8 mouse cellular contexts compared by ENCODE assay signal in genomic region chr1:118481365-118481702, GRCm38 (mm10).
A peak's percentile ranks its signal among the peaks of the same experiment; 100 is the strongest.
DNase-seq lines count a peak whose midpoint lies in the region; ATAC-seq lines count a peak whose summit lies in the region.

No protein-coding gene starts in this region.

- no peak overlapping the region for H3K9ac ChIP-seq in midbrain, embryonic 14.5 days (replicated peaks; ENCODE audit: low read length)
- no peak overlapping the region for H3K9ac ChIP-seq in midbrain, embryonic 11.5 days (ENCODE audit: low read length)
- H3K9ac ChIP-seq in forebrain, embryonic 11.5 days (ENCODE audit: low read length): no peak overlapping the region

- ATAC-seq in midbrain, embryonic 14.5 days (ENCODE audit: low FRiP score, low TSS enrichment): no peak
- ATAC-seq in midbrain, embryonic 11.5 days (ENCODE audit: low FRiP score): no peak
- peak; percentile 78 for ATAC-seq in forebrain, embryonic 11.5 days (replicated peaks; ENCODE audit: low FRiP score)

- H3K27me3 ChIP-seq in midbrain, embryonic 14.5 days (ENCODE audit: control insufficient read depth, insufficient read depth, low read length): no peaks in the 10 kb centered on the region
- H3K27me3 ChIP-seq in midbrain, embryonic 11.5 days (ENCODE audit: control insufficient read depth, insufficient read depth, low read length): no peaks in the 10 kb centered on the region
- H3K27me3 ChIP-seq in forebrain, embryonic 11.5 days (ENCODE audit: control insufficient read depth, insufficient read depth, low read length): no peaks in the 10 kb centered on the region

- H3K9me3 ChIP-seq in midbrain, embryonic 14.5 days (ENCODE audit: control insufficient read depth, low read length): no peaks in the 10 kb centered on the region
- no peaks in the 10 kb centered on the region for H3K9me3 ChIP-seq in midbrain, embryonic 11.5 days (ENCODE audit: control insufficient read depth, low read length)
- H3K9me3 ChIP-seq in forebrain, embryonic 11.5 days (ENCODE audit: control insufficient read depth, low read length): no peaks in the 10 kb centered on the region

- H3K27ac ChIP-seq in midbrain, embryonic 14.5 days (replicated peaks; ENCODE audit: low read depth, low read length): 0 out of 2 replicates have a peak overlapping the region, but pooled peaks have one; percentile 32
- H3K27ac ChIP-seq in midbrain, embryonic 11.5 days (ENCODE audit: low read depth, low read length): no peak overlapping the region
- H3K27ac ChIP-seq in forebrain, embryonic 11.5 days (ENCODE audit: low read depth, low read length): peak overlapping the region; percentile 34; the same call in 1 of the 2 replicates

- H3K4me3 ChIP-seq in midbrain, embryonic 14.5 days (replicated peaks; ENCODE audit: low read depth, low read length): no peak overlapping the region
- H3K4me3 ChIP-seq in midbrain, embryonic 11.5 days (ENCODE audit: low read depth, low read length): no peak overlapping the region
- H3K4me3 ChIP-seq in forebrain, embryonic 11.5 days (ENCODE audit: low read depth, low read length): no peak overlapping the region

- 57% methylated on average over 4 of the region's 4 CpGs for WGBS in midbrain, embryonic 14.5 days
- 63% methylated on average over 4 of the region's 4 CpGs for WGBS in midbrain, embryonic 11.5 days
- 26% methylated on average over 4 of the region's 4 CpGs for WGBS in forebrain, embryonic 11.5 days

- no peak overlapping the region for H3K4me2 ChIP-seq in midbrain, embryonic 14.5 days (ENCODE audit: low read length)
- H3K4me2 ChIP-seq in midbrain, embryonic 11.5 days: no peak overlapping the region
- H3K4me2 ChIP-seq in forebrain, embryonic 11.5 days (ENCODE audit: low read depth, low read length, severe bottlenecking): no peak overlapping the region

- H3K4me1 ChIP-seq in midbrain, embryonic 14.5 days (ENCODE audit: control insufficient read depth, insufficient read depth, low read length): no peaks in the 10 kb centered on the region
- no peaks in the 10 kb centered on the region for H3K4me1 ChIP-seq in midbrain, embryonic 11.5 days (ENCODE audit: control insufficient read depth, insufficient read depth, low read length)
- peaks cover 9% of the 10 kb centered on the region; the same call in 1 of the 2 replicates for H3K4me1 ChIP-seq in forebrain, embryonic 11.5 days (replicated peaks; ENCODE audit: control insufficient read depth, insufficient read depth, low read length)

- peak; percentile 44 for DNase-seq in midbrain, embryonic 14.5 days
- DNase-seq in midbrain, embryonic 11.5 days (ENCODE audit: low spot score, missing footprints): no peak
- DNase-seq in forebrain, embryonic 11.5 days (ENCODE audit: low spot score): peak; percentile 72
- peak; percentile 23 for DNase-seq in liver
- DNase-seq in retina, postnatal 1 day: peak; percentile 87
- DNase-seq in adrenal gland, adult 18-20 months (ENCODE audit: low spot score in 2 of 2): no peak
- DNase-seq in frontal cortex, postnatal 25 days (ENCODE audit: low spot score in 2 of 2): no peak
- DNase-seq in gastrocnemius, postnatal 4 days (ENCODE audit: low spot score in 2 of 2): no peak

- 0 out of 2 replicates have a peak, but pooled peaks cover 7% of the 10 kb centered on the region for H3K36me3 ChIP-seq in midbrain, embryonic 14.5 days (ENCODE audit: control insufficient read depth, insufficient read depth, low read length)
- H3K36me3 ChIP-seq in midbrain, embryonic 11.5 days (ENCODE audit: control insufficient read depth, insufficient read depth, low read length): no peaks in the 10 kb centered on the region; the same call in 1 of the 2 replicates
- H3K36me3 ChIP-seq in forebrain, embryonic 11.5 days (ENCODE audit: control insufficient read depth, insufficient read depth, low read length): no peaks in the 10 kb centered on the region; the same call in 1 of the 2 replicates

Comparison
In these comparisons a context has a peak if more than half of its experiments do, and no peak if none do; other contexts are left out.
1. DNase-seq: peak in midbrain, embryonic 14.5 days (single experiment), forebrain, embryonic 11.5 days (single experiment), liver (single experiment) and retina, postnatal 1 day (single experiment); none in midbrain, embryonic 11.5 days (single experiment), adrenal gland, adult 18-20 months (0 of 2), frontal cortex, postnatal 25 days (0 of 2) and gastrocnemius, postnatal 4 days (0 of 2).